Mouse (Mus musculus) urinary bladder, postnatal 25 days (tissue): ENCODE data around the gene Setdb1.
"Not testable (repeated sequence)": the region's sequence is repeated elsewhere in the genome, so short reads cannot be mapped to it uniquely, and the experiment has no call there.

ENCODE experiments used
- DNase-seq: peaks from one replicate; pipeline ENCODE4 v3.0.0; 2022; ENCODE audit warnings: low spot score

Gene Setdb1

GRCm38 (mm10) chr3:95356701-95357449 lies at the start of gene Setdb1:
Gene Setdb1 (minus strand): TSS chr3:95357202.
- peak; percentile 94 for DNase-seq

- DNase-seq, result no peak
These were observed 45.7 kb upstream of the Setdb1 start, which contains the start of gene 4930558C23Rik for GRCm38 (mm10) chr3:95402741-95403140. Gene 4930558C23Rik (minus strand): TSS chr3:95402841.

GRCm38 (mm10) chr3:95394385-95394784 lies 37.4 kb upstream of the Setdb1 start:
- DNase-seq, result no peak

DNA sequence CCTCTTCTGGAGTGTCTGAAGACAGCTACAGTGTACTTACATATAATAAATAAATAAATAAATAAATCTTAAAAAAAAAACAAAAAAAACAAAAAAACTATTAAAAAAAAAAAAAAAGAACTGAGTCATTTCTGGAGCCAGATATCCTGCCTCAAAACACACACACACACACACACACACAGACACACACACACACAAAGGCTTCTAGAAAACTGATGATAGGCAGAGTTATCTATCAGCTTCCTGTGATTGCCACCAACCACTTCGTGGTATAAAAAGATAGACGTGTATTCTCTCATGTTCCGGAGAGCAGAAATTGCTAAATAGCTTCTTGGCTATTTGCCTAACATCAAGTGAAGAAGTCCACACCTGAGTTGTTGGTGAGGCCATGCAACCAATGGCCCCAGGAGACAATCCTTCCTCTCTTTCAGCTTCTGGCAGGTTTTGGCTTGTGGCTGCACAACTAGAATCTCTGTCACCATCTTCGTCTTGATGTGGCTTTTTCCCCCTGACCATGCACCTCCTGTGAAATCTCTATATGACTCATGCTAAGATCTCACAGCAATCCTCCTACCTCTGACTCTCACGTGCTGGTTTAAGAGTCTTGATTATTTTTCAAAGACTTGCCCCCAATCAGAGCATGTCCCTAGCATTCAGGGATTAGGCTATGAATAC lies 28.5 kb upstream of the Setdb1 start:
- DNase-seq, result no peak

DNA sequence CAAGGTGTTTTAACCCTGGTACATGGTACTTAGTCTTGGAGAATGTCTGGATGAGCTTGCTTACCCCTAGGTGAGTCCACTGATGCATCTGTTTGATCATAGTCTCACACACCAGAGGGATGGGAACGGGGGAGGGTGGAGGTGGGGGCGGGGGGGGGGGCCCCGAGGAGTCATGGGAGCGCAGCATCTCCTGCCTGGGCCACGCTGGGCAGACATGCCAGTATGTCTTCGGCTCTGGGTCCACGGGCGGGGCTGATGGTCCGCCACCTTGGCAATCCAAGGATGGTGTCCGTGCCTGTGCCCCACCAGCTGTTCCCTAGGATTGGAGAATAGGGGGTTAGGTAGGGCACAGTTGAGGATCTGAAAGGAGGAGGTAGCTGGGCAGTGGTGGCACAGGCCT lies 16.2 kb upstream of the Setdb1 start:
- no peak for DNase-seq

DNA sequence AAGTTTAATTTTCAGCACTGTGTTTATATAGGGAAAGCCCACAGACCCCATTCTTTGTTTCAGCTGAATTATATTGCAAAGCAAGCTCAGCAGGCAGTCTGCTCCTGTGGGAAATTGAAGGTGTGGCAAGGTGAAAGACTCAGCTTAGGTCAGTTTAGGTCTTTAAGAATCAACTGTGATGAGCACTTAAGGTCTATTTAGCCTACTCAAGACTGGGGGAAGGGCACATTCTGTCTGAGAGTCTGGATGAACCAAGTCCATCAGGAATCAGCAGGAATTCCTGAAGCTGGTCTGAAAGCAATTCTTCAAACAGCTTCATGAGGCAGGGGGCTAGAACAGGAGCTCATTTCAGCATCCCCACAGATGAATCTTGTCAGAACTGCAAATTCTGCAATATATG lies 13.1 kb upstream of the Setdb1 start:
- DNase-seq, result no peak

- DNase-seq, result not testable (repeated sequence)
These were observed 3.3 kb upstream of the Setdb1 start for GRCm38 (mm10) chr3:95360276-95360675.

- no peak for DNase-seq
These were observed 744 bp upstream of the Setdb1 start for GRCm38 (mm10) chr3:95357746-95358145.

GRCm38 (mm10) chr3:95355911-95356544 lies 974 bp downstream of the Setdb1 start:
- not testable (repeated sequence) for DNase-seq

DNA sequence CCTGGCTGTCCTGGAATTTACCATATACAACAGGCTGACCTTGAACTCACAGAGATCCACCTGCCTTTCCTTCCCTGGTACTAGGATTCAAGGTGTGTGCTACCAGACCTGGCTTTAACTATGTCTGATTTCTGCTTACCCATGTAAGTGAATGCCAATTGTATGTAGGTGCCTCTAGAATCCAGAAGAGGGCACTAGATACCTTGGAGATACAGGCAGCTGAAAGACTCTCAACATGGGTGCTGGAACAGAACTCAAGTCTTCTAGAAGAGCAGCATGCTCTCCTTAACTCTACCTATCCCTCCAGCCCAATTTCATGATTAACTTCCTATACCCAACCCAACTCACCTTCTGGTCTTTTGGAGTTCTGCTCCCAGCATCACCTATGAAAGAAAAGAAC lies 7.5 kb downstream of the Setdb1 start:
- no peak for DNase-seq

GRCm38 (mm10) chr3:95348343-95348742 lies 8.7 kb downstream of the Setdb1 start:
- DNase-seq, result not testable (repeated sequence)

DNA sequence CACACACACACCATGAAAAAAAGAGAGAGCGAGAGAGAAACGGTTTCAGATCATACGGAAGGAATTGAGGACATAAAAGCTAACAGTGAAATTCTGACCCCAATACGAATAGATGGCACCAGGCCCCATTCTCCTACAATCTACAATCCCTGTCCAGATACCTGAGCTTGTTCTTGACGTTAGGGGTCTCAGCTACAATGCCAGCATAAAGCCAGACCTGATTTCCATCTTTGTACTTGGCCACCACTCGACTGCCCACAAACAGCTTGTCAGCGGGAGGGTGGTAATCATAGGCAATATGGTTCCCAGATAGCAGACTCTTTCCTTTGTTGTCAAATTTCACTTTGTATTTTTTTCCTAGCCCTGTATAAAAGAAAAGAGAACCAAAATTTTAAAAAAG lies 10.5 kb downstream of the Setdb1 start:
- DNase-seq, result no peak

GRCm38 (mm10) chr3:95343356-95344000 lies 13.5 kb downstream of the Setdb1 start:
- DNase-seq, result not testable (repeated sequence)

DNA sequence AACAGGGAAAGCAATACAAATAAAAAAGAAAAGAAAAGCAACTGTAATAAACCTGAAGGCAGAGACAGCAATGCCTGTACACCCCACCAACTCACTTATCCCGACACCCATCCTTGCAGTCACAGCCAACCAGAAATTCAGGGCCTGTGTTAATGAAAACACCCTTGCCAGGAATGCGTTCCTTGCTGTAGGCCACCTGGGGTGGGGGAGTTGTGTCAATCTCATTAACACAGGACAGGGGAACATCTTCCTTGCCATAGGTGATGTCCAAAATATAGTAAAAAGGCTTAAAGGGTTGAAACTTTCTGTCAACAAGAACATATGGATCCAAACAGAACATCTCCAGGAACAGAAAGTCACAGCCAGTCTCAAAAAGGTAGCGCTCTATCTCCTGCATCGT lies 18.8 kb downstream of the Setdb1 start:
- no peak for DNase-seq

- DNase-seq, result no peak
These were observed 19.7 kb downstream of the Setdb1 start for GRCm38 (mm10) chr3:95337345-95337744.

GRCm38 (mm10) chr3:95331528-95331927 lies 25.5 kb downstream of the Setdb1 start:
- DNase-seq, result no peak

DNA sequence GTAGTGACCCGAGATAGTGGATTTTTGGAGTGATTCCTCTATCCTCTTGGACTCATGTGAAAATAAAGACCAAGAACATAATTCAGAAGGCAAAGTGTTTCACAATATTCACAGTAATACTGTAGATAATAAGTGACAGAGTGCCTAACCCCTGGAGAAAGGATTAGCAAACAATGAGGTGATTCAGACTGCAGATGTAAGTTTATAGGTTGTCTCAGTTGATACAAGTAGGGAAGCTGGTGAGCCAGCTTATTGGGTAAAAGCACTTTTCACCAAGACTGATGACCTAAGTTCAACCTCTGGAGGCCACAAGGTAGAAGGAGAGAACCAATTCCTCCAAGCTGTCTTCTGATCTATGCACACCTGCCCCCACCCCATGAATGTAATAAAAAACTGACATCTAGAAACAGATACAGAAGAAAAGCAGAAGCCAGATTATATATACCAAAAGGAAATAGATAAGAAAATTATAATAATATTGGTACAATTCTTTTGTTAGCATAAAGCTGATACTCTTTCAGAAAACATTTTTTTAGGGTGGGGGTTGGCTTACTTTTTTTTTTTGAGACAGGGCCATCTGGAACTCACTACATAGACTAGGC lies 28.1 kb downstream of the Setdb1 start:
- DNase-seq, result no peak

- DNase-seq, result no peak
These were observed 32.4 kb downstream of the Setdb1 start for GRCm38 (mm10) chr3:95324454-95325144.

DNA sequence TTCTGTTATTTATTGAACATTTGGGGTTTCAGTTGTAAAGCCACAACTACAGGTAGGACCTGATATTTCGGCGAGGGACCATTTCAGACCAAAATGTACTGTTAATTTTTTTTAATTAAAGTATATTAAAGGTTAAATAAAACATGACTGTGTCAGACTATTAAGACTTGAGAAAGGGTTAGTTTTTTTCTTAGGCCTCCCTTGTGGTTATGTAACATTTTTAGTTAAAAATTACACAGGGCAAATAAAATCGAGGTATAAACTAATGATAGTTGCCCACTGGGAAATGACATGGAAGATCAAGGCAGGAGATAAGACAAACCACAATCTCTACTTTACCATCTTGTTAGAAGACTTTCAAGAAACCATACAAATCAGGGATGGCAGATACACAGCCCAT lies 33.6 kb downstream of the Setdb1 start:
- no peak for DNase-seq

DNA sequence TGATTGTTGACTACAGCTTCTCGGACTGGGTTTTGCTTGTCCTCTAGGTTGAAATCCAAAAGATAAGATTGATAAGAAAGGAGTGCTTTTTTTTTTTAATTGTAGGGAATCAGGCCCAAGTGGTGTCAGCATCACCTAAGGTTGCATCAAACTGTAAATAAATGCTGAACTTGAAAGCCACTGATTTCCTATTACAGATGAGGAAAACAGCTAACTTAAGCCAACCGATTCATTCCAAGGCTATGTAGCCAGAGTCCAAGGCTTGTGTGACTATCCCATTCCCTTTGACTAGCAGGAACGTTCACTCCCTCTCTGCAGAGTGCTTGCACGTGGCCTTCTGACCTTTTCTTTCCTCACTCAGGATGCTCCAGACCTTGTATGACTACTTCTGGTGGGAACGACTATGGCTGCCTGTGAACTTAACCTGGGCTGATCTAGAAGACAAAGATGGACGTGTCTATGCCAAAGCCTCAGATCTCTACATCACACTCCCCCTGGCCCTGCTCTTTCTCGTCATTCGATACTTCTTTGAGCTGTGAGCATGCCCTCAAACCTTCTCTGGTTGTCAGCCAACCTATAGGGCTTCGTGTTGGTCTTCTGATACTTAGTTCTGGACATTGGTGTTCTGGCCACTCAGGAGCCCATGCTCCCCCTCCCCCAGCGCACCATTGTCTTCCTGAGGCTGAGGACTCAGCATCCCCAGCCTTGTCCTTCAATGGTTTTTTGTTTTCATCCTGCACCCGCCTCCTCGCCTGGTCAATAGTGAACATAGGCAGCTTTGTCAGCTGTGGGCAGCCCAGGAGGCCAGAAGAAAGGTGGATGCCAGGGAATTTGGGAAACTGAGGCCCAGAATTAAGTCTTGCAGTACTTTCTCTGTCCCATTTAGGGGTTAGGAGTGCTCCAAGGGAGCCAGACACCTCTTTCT lies 37.0 kb downstream of the Setdb1 start:
- no peak for DNase-seq
